Mouse (Mus musculus) layer of hippocampus, adult 9-10 months (tissue): ENCODE measurements around the gene Faim.

ENCODE experiments used
- DNase-seq: peaks from one replicate; pipeline ENCODE4 v3.0.0; 2022; ENCODE audit warnings: low spot score

The Faim gene

GRCm38 (mm10) chr9:99048724-99049250 is 62.6 kb downstream of the Faim start:
- no peak for DNase-seq

- DNase-seq, result no peak
These were observed 63.6 kb downstream of the Faim start for GRCm38 (mm10) chr9:99049760-99050159.
